Mouse (Mus musculus) limb, embryonic 15.5 days (tissue): ENCODE results near the gene Tm7sf3. TPM values are rescaled to one million over a fixed set of nuclear protein-coding genes. Genes with fewer than 3 reads are reported as not detected.

ENCODE experiments used
- ATAC-seq: fragments of 200-750 bp; cut with Nextera tagmentation; 2 replicates; pipeline ENCODE4 v1.8.0; 2017; ENCODE audit warnings: low read depth, moderate TSS enrichment; ENCODE audit not compliant: insufficient number of reproducible peaks, low FRiP score, low TSS enrichment
- H3K27ac ChIP-seq: fragments of 300-500 bp; sonication (generic); 2 replicates; pipeline ENCODE4 v1.5.1; 2015; ENCODE audit warnings: moderate library complexity, mild to moderate bottlenecking, inconsistent platforms
- H3K27me3 ChIP-seq: fragments of 300-500 bp; sonication (generic); 2 replicates; pipeline ENCODE4 v1.6.1; 2015; ENCODE audit warnings: inconsistent platforms
- H3K36me3 ChIP-seq: fragments of 300-500 bp; sonication (generic); 2 replicates; pipeline ENCODE4 v1.6.1; 2015; ENCODE audit warnings: inconsistent platforms
- H3K4me1 ChIP-seq: fragments of 300-500 bp; sonication (generic); 2 replicates; pipeline ENCODE4 v1.6.1; 2015; ENCODE audit warnings: inconsistent platforms
- H3K4me2 ChIP-seq: fragments of 300-500 bp; sonication (generic); 2 replicates; pipeline ENCODE4 v1.6.1; 2015; ENCODE audit warnings: mild to moderate bottlenecking, inconsistent platforms
- H3K4me3 ChIP-seq: fragments of 300-500 bp; sonication (generic); 2 replicates; pipeline ENCODE4 v1.5.1; 2015; ENCODE audit warnings: mild to moderate bottlenecking, inconsistent platforms
- H3K9ac ChIP-seq: fragments of 300-500 bp; sonication (generic); 2 replicates; pipeline ENCODE4 v1.6.1; 2015; ENCODE audit warnings: inconsistent platforms
- H3K9me3 ChIP-seq: fragments of 300-500 bp; sonication (generic); 2 replicates; pipeline ENCODE4 v1.6.1; 2016; ENCODE audit warnings: inconsistent platforms
- WGBS: fragments of 180-500 bp; shearing (Covaris S2); methylation state at CpG from one replicate; pipeline ENCODE4 v1.1.7; 2015; 5-methylcytosine and 5-hydroxymethylcytosine counted together
- polyA plus RNA-seq: library from polyadenylated mRNA; unstranded; fragments of >200 nt; fragmentation: Nextera tagmentation; extraction: Ambion mirVana; gene quantifications from 2 replicates; pipeline ENCODE4 v1.2.1, GENCODE M21; 2015

Tm7sf3 gene
- polyA plus RNA-seq, 1 experiment from 2014 or later, result 48.2 TPM

GRCm38 (mm10) chr6:146672106-146672505, 29.5 kb upstream of the Tm7sf3 start:
- no peak overlapping the region for H3K4me2 ChIP-seq
- no peaks in the 10 kb centered on the region for H3K36me3 ChIP-seq
- WGBS, result 64% methylated on average over 5 of the region's 5 CpGs
- no peaks in the 10 kb centered on the region for H3K4me1 ChIP-seq
- no peaks in the 10 kb centered on the region for H3K9me3 ChIP-seq
- H3K27ac ChIP-seq, result no peak overlapping the region
- H3K4me3 ChIP-seq, result no peak overlapping the region
- H3K9ac ChIP-seq, result no peak overlapping the region
- ATAC-seq, result no peak
- no peaks in the 10 kb centered on the region for H3K27me3 ChIP-seq

GRCm38 (mm10) chr6:146670956-146671855, 28.6 kb upstream of the Tm7sf3 start:
- H3K9me3 ChIP-seq, result no peaks in the 10 kb centered on the region
- no peak overlapping the region for H3K4me2 ChIP-seq
- H3K4me3 ChIP-seq, result no peak overlapping the region
- H3K9ac ChIP-seq, result no peak overlapping the region
- no peak overlapping the region for H3K27ac ChIP-seq
- H3K36me3 ChIP-seq, result no peaks in the 10 kb centered on the region
- ATAC-seq, result no peak
- H3K4me1 ChIP-seq, result no peaks in the 10 kb centered on the region
- H3K27me3 ChIP-seq, result no peaks in the 10 kb centered on the region
- 83% methylated on average over 15 of the region's 15 CpGs for WGBS

- Histone ChIP-seq H3K27me3 (no peaks in the 10 kb centered on the region), H3K9me3 (no peaks in the 10 kb centered on the region), H3K36me3 (no peaks in the 10 kb centered on the region), H3K4me3 (no peak overlapping the region), H3K9ac (no peak overlapping the region), H3K27ac (no peak overlapping the region), H3K4me1 (no peaks in the 10 kb centered on the region), H3K4me2 (no peak overlapping the region)
- ATAC-seq, result no peak
Observed at GRCm38 (mm10) chr6:146668606-146669005, 26.0 kb upstream of the Tm7sf3 start.

- Histone ChIP-seq H3K4me3 (no peak overlapping the region), H3K9me3 (no peaks in the 10 kb centered on the region), H3K4me1 (no peaks in the 10 kb centered on the region), H3K36me3 (no peaks in the 10 kb centered on the region), H3K27me3 (no peaks in the 10 kb centered on the region), H3K9ac (no peak overlapping the region), H3K27ac (no peak overlapping the region), H3K4me2 (no peak overlapping the region)
- ATAC-seq, result no peak
- WGBS, result 74% methylated on average over 6 of the region's 6 CpGs
Observed at GRCm38 (mm10) chr6:146666811-146667210, 24.2 kb upstream of the Tm7sf3 start.

- no peak for ATAC-seq
- H3K4me1 ChIP-seq, result no peaks in the 10 kb centered on the region
- H3K4me2 ChIP-seq, result no peak overlapping the region
- H3K27me3 ChIP-seq, result no peaks in the 10 kb centered on the region
- 84% methylated on average over 2 of the region's 2 CpGs for WGBS
- no peaks in the 10 kb centered on the region for H3K9me3 ChIP-seq
- no peak overlapping the region for H3K9ac ChIP-seq
- no peaks in the 10 kb centered on the region for H3K36me3 ChIP-seq
- H3K4me3 ChIP-seq, result no peak overlapping the region
- no peak overlapping the region for H3K27ac ChIP-seq
Observed at GRCm38 (mm10) chr6:146665408-146665807, 22.8 kb upstream of the Tm7sf3 start.

GRCm38 (mm10) chr6:146664917-146665316, 22.3 kb upstream of the Tm7sf3 start:
- Histone ChIP-seq H3K4me3 (no peak overlapping the region), H3K9me3 (no peaks in the 10 kb centered on the region), H3K27ac (no peak overlapping the region), H3K36me3 (no peaks in the 10 kb centered on the region), H3K27me3 (no peaks in the 10 kb centered on the region), H3K4me2 (no peak overlapping the region), H3K4me1 (no peaks in the 10 kb centered on the region), H3K9ac (no peak overlapping the region)
- ATAC-seq, result no peak
- WGBS, result 93% methylated on average over 5 of the region's 5 CpGs

- no peaks in the 10 kb centered on the region for H3K36me3 ChIP-seq
Observed at GRCm38 (mm10) chr6:146664116-146664515, 21.5 kb upstream of the Tm7sf3 start.

GRCm38 (mm10) chr6:146662679-146663078, 20.1 kb upstream of the Tm7sf3 start:
- H3K9me3 ChIP-seq, result no peaks in the 10 kb centered on the region
- ATAC-seq, result no peak
- H3K4me1 ChIP-seq, result no peaks in the 10 kb centered on the region
- H3K4me2 ChIP-seq, result no peak overlapping the region
- no peak overlapping the region for H3K27ac ChIP-seq
- H3K4me3 ChIP-seq, result no peak overlapping the region
- H3K27me3 ChIP-seq, result no peaks in the 10 kb centered on the region
- no peaks in the 10 kb centered on the region for H3K36me3 ChIP-seq
- no peak overlapping the region for H3K9ac ChIP-seq
- WGBS, result 36% methylated on average over 5 of the region's 5 CpGs

More at GRCm38 (mm10) chr6:146664116-146664515, 21.5 kb upstream of the Tm7sf3 start:
- no peak for ATAC-seq
- Histone ChIP-seq H3K9me3 (no peaks in the 10 kb centered on the region), H3K9ac (no peak overlapping the region), H3K4me1 (no peaks in the 10 kb centered on the region), H3K27ac (no peak overlapping the region), H3K4me2 (no peak overlapping the region), H3K27me3 (no peaks in the 10 kb centered on the region), H3K4me3 (no peak overlapping the region)
- WGBS, result 78% methylated on average over 5 of the region's 5 CpGs

GRCm38 (mm10) chr6:146661655-146662054, 19.0 kb upstream of the Tm7sf3 start:
- no peak for ATAC-seq
- no peak overlapping the region for H3K27ac ChIP-seq

GRCm38 (mm10) chr6:146660591-146660990, 18.0 kb upstream of the Tm7sf3 start:
- H3K4me1 ChIP-seq, result no peaks in the 10 kb centered on the region
- no peak for ATAC-seq
- H3K36me3 ChIP-seq, result no peaks in the 10 kb centered on the region
- H3K27ac ChIP-seq, result no peak overlapping the region
- WGBS, result 64% methylated on average over 2 of the region's 2 CpGs
- no peak overlapping the region for H3K4me3 ChIP-seq
- no peaks in the 10 kb centered on the region for H3K9me3 ChIP-seq
- no peaks in the 10 kb centered on the region for H3K27me3 ChIP-seq
- H3K9ac ChIP-seq, result no peak overlapping the region
- H3K4me2 ChIP-seq, result no peak overlapping the region

More at GRCm38 (mm10) chr6:146661655-146662054, 19.0 kb upstream of the Tm7sf3 start:
- Histone ChIP-seq H3K9me3 (no peaks in the 10 kb centered on the region), H3K4me2 (no peak overlapping the region), H3K4me3 (no peak overlapping the region), H3K27me3 (no peaks in the 10 kb centered on the region), H3K9ac (no peak overlapping the region), H3K36me3 (no peaks in the 10 kb centered on the region), H3K4me1 (no peaks in the 10 kb centered on the region)
- WGBS, result 84% methylated on average over 5 of the region's 5 CpGs

GRCm38 (mm10) chr6:146653197-146653596, 10.6 kb upstream of the Tm7sf3 start:
- H3K4me2 ChIP-seq, result no peak overlapping the region
- H3K9me3 ChIP-seq, result no peaks in the 10 kb centered on the region
- H3K4me1 ChIP-seq, result no peaks in the 10 kb centered on the region
- H3K36me3 ChIP-seq, result peaks cover 11% of the 10 kb centered on the region
- H3K27me3 ChIP-seq, result no peaks in the 10 kb centered on the region
- H3K4me3 ChIP-seq, result no peak overlapping the region
- 62% methylated on average over 3 of the region's 3 CpGs for WGBS
- H3K9ac ChIP-seq, result no peak overlapping the region
- no peak overlapping the region for H3K27ac ChIP-seq
- ATAC-seq, result no peak

GRCm38 (mm10) chr6:146651431-146651830, 8.8 kb upstream of the Tm7sf3 start:
- no peak for ATAC-seq
- no peaks in the 10 kb centered on the region for H3K9me3 ChIP-seq
- no peaks in the 10 kb centered on the region for H3K27me3 ChIP-seq
- H3K4me1 ChIP-seq, result no peaks in the 10 kb centered on the region
- no peak overlapping the region for H3K27ac ChIP-seq
- no peak overlapping the region for H3K4me3 ChIP-seq
- no peak overlapping the region for H3K4me2 ChIP-seq
- peaks cover 11% of the 10 kb centered on the region for H3K36me3 ChIP-seq
- H3K9ac ChIP-seq, result no peak overlapping the region
